Mouse (Mus musculus) liver, embryonic 14.5 days (tissue): Measurements from ENCODE around the gene Mlycd.

Experiments used
- CTCF ChIP-seq: IDR thresholded peaks from 2 replicates; pipeline ENCODE4 v1.5.1; 2016; ENCODE audit warnings: antibody characterized with exemption, low read depth, control low read depth
- EP300 ChIP-seq: IDR thresholded peaks from 2 replicates; pipeline ENCODE4 v1.6.1; 2016; ENCODE audit warnings: antibody characterized with exemption, low read depth

DNA sequence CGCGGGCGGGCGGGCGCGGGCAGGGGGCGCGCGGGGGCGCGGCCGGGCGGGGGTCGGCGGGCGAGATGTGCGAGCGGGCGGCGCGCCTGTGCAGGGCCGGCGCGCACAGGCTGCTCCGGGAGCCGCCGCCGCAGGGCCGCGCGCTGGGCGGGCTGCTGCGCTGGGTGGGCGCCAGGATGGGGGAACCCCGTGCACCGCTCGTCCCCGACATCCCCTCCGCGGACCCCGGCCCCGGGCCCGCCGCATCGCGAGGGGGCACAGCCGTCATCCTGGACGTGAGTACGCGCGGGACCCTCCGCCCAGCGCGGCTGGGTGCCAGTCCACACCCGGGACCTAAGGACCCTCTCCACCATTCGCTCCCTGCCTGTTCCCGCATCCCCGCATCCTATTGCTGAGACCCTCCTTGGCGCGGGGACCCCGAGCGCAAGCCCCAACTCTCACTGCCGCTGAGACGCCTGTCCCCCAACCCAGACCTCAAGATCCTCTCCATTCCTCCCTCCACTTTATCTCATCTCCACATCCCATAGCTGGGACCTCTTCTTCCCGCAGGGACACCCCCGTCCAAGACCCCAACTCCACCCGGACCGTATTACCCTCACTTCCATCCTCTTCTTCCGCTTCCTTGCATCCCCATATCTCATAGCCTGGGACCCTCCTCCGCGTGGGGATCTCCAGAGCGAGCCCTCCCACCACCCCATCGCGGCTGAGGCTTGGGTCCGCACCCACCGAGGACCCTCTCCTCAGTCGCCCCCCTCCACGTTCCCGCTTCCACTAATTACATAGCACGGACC, 52.5 kb downstream of the Mlycd start:
- TF ChIP-seq EP300, result no peak
- TF ChIP-seq CTCF, result no peak
